Mouse (Mus musculus) gonadal fat pad, adult 2 months (tissue): Measurements from ENCODE around the gene Pramel3. TPM values are rescaled to one million over a fixed set of nuclear protein-coding genes. Genes with fewer than 3 reads are reported as not detected.
"Not testable (repeated sequence)": the region's sequence is repeated elsewhere in the genome, so short reads cannot be mapped to it uniquely, and the experiment has no call there.

Experiments
- DNase-seq: peaks from one replicate; pipeline ENCODE4 v3.0.0-alpha.2; 2012; ENCODE audit warnings: low read depth
- polyA plus RNA-seq: library from polyadenylated mRNA; depleted of rRNA; stranded (reverse); fragments of >200 nt; gene quantifications from 2 replicates; pipeline ENCODE4 v1.2.3, GENCODE M21; 2012; rRNA removed

Pramel3 gene
- not detected in 2 replicates for polyA plus RNA-seq

- not testable (repeated sequence) for DNase-seq
These were observed at the start of gene Pramel3 for GRCm38 (mm10) chrX:135302007-135302406. Pramel3 (plus strand) TSS chrX:135302307.

- not testable (repeated sequence) for DNase-seq
These were observed 58.6 kb downstream of the Pramel3 start for GRCm38 (mm10) chrX:135360685-135361084.

- not testable (repeated sequence) for DNase-seq
These were observed 59.8 kb downstream of the Pramel3 start for GRCm38 (mm10) chrX:135361943-135362342.

Other genes starting within 250 kb of the Pramel3 start
- not detected in 2 replicates for gene Gm15023, start 124.7 kb upstream of the Pramel3 start, polyA plus RNA-seq
- 0.12 and 0.19 TPM in 2 replicates for gene Tceal6, start 91.6 kb upstream of the Pramel3 start, polyA plus RNA-seq
- gene Gm5128, start 71.0 kb downstream of the Pramel3 start, polyA plus RNA-seq: not detected in 2 replicates
- gene Gm7903, start 131.5 kb downstream of the Pramel3 start, polyA plus RNA-seq: not detected in 2 replicates
- gene AV320801, start 192.3 kb downstream of the Pramel3 start, polyA plus RNA-seq: not detected in 2 replicates